Mouse (Mus musculus): ENCODE measurements around the gene Enpp1.

Gene Enpp1

DNA sequence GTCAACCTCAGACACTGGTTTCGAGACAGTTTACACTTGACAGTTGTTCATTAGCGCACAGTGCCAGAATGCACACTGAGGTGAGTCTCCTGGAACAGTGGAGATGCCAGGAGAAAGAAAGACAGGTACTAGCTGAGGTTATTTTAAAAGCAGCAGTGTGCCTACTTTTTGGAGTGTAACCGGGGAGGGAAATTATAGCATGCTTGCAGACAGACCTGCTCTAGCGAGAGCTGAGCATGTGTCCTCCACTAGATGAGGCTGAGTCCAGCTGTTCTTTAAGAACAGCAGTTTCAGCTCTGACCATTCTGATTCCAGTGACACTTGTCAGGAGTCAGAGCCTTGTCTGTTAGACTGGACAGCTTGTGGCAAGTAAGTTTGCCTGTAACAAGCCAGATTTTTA lies 114.2 kb downstream of the Enpp1 start:
- no peak for DNase-seq (ENCODE audit: low spot score in 2 of 2)

DNA sequence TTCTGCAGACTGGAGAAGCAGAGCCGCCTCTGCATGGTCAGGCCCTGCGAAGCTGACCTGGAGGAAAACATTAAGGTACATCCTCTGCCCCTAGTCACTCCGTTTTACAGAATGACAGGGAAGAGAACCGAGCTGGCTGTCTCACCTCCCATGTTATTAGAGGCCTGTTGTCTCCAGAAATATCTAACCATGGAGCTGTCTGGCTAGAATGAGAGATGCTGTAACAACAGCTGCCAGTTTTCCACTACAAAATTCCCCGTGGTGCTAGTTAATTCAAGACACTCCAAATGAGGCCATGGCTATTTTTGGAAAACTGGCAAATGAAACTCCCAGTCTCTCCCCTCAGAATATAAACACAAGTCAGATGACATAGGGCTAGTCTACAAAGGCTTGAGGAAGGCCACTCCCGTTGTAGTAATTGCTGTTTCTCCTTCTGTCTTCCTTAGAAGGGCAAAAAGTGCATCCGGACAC lies 115.1 kb downstream of the Enpp1 start:
- peak in 1 of 2 experiments; percentile 32 for DNase-seq (ENCODE audit: low spot score in 2 of 2)

DNA sequence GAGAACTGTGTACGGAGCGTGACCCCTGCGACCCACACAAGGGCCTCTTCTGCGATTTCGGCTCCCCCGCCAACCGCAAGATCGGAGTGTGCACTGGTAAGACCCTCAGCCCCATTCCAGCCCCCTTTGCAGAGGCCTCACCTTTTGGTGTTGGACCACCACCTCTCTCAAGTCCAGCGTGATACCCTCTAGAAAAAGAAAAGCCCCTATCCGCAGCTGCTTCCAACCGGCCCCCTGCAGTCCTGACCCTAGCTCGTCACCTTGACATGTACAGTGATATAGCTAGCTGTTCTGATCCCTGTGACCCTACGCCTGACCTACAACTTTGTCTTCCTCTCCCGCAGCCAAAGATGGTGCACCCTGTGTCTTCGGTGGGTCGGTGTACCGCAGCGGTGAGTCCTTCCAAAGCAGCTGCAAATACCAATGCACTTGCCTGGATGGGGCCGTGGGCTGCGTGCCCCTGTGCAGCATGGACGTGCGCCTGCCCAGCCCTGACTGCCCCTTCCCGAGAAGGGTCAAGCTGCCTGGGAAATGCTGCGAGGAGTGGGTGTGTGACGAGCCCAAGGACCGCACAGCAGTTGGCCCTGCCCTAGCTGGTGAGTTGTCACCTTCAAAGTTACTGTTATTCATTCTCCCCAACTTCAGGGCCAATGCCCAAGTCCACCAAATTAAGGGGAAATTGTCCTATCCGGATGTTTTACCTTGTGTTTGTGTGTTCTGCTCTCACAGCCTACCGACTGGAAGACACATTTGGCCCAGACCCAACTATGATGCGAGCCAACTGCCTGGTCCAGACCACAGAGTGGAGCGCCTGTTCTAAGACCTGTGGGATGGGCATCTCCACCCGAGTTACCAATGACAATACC lies 115.7 kb downstream of the Enpp1 start:
- peak; percentile 42 to 45 for DNase-seq (ENCODE audit: low spot score in 2 of 2)

DNA sequence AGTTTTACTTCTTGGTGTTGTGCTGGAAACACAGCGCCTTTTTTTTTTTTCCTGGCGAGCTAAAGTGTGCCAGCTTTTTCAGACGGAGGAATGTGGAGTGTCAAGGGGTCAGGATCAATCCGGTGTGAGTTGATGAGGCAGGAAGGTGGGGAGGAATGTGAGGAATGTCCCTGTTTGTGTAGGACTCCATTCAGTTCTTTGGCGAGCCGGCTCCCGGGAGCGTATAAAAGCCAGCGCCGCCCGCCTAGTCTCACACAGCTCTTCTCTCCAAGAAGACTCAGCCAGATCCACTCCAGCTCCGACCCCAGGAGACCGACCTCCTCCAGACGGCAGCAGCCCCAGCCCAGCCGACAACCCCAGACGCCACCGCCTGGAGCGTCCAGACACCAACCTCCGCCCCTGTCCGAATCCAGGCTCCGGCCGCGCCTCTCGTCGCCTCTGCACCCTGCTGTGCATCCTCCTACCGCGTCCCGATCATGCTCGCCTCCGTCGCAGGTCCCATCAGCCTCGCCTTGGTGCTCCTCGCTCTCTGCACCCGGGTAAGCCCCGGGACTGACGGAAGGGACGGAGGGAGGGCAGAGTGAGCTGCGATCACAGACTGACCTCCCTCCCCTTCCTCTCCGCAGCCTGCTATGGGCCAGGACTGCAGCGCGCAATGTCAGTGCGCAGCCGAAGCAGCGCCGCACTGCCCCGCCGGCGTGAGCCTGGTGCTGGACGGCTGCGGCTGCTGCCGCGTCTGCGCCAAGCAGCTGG lies 116.5 kb downstream of the Enpp1 start, which contains the start of gene Ccn2:
Gene Ccn2, plus strand, starts transcription at position 193 of the 753 bp plus-strand sequence.
- peak; percentile 66 for DNase-seq (ENCODE audit: low spot score in 2 of 2)

DNA sequence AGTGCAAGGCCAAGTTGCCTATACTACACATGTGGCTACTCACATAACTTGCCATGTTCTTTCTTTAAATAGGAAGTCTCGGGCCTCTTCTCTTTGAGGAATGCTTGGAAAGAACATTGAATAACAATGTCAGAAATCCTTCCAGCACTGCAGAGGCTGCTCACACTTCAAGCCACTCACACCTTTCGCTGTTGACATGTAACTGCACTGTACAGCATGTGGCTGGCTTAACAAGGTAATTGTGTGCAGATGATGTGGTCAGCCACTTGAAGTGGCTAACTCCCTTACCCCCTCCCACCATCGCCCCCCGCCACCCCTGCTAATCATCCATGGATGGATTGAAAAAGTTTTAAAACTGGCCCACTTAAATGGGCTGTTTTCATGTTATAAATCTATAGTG lies 118.4 kb downstream of the Enpp1 start:
- no peak for DNase-seq (ENCODE audit: low spot score in 2 of 2)

DNA sequence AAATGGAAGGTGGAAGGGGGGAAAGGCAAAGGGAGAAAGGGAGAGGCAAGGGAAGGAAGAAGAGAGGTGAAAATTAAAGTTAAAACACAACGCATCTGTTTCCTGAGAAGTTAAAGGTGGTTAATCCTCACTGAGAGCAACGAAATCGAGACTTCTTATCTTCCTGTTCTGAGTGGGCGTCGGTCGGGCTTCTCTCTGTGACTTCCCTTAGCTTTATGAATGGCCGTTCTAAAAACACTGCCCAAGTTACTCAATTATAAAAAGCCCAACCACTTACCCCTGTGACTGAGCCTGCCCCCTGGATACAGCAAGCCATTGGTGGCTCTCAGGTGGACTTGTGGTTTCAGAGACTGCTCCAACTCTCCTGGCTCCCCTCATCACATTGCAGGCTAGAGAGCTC lies 119.0 kb downstream of the Enpp1 start:
- DNase-seq (ENCODE audit: low spot score in 2 of 2): no peak

DNA sequence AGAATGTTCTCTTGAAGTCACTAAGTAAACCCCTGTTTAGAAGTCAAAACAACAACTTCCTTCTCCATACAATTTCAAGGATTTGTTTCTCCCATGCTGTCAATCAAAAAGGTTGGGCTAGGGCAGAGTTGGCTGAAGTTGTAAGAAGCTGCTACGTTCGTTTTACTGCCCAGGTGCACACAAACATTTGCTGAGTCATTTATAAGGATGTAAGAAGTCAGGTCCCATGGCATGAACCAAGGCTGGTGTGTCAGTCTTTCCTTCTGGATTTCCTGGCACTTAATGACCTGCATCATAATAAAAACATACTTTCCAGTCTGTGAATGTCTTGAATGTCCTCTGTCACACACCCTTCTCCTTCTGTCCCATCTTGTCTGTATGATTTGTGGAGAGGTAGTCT lies 119.6 kb downstream of the Enpp1 start:
- no peak for DNase-seq (ENCODE audit: low spot score in 2 of 2)

DNA sequence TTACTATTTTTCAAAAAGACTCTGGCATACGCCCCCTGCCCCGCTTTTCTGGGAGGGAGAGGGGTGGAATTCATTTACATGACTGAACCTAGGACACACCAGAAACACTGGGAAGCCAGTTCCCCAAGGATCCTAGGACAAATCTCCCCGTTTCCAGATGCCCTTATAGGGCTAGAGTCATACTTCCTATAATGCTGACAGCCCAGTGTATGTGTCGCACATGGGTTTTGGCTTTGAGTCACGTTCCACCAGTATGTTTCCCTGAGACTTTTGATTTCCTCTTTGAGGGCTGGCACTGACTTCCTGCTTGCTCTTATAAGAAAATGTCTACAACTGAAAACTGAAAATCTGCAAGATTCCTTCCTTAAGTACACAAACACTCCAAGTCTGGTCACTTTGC lies 120.2 kb downstream of the Enpp1 start:
- DNase-seq (ENCODE audit: low spot score in 2 of 2): no peak

DNA sequence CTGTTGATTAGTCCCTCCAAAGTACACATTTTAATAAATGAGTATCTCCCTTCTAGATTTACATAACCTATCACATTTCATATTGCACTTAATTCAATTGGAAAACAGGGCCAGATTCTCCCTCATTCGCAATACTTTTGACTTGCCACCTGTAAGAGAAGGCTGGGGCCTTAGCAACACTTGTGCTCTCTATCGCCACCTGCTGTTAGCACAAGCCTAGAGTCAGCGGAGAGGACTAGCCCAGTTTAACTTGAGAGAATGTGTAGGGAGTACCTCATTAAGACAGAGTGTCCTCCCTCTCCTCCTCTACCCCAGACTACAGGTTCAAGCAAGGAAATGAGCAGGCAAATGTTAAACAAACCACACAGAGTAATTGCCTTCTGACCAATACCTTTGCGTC lies 120.8 kb downstream of the Enpp1 start:
- peak; percentile 75 to 87 for DNase-seq (ENCODE audit: low spot score in 2 of 2)

DNA sequence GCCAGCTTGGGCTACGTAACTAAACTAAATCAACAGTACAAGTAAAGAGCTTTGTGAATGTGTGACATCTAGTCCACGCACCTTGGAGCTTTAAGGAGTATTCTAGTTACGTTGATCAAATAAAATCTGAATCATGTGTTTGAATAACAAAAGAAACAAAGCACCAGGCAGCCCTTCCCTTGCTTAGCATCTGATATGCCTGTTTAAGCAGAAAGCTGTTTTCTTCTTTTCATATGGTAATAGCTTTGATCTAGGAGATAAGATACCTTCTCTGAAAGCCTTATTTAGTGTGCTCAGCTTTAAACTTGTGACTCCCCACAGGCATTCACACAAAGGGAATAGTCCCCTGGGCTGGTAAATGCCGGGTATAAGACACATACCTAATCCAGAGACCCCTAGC lies 121.4 kb downstream of the Enpp1 start:
- DNase-seq (ENCODE audit: low spot score in 2 of 2): no peak

DNA sequence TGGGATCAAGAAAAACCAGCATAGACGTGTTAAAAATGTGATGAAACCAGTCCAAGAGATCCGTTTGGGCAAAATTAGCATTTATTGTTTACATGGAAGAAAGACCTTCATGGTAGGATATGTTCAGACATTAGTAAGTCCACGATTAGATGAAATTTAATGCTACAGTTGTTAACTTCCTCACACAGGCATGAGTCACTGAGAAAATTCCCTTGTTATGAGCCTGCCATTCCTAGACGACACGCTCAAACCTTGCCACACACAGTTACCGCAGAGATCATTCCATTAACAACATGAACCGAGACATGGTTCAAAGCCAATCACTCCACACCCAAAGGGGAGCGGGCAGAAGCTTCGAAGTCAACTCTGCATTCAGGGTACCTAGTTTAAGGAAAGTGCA lies 122.7 kb downstream of the Enpp1 start:
- DNase-seq (ENCODE audit: low spot score in 2 of 2): no peak

DNA sequence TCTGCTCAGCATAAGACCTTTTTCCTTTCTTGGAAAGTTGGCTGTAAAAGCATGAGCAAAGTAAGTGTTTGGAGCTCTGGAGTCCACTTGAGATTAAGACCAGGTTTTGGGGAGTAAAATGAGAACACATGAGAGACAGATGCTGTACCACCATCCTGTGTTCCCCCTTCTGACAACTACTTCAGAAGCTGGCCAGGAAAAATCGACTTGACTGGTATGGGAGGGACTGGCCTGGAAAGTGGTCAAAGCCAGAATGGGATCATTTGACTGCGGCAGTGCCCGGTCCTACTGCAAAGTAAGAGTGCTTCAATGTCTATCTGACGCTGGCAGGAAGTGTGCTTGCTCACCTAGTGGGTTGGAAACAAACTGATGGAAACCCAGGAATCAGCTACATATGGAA lies 123.1 kb downstream of the Enpp1 start:
- DNase-seq (ENCODE audit: low spot score in 2 of 2): no peak

Measured in right cerebral cortex, postnatal 10 days (tissue).